Mouse (Mus musculus) layer of hippocampus, adult 11-12 months (tissue): ENCODE data around the gene Gigyf2.
A peak's percentile ranks its signal among the peaks of the same experiment; 100 is the strongest.
"Not testable (repeated sequence)": the region's sequence is repeated elsewhere in the genome, so short reads cannot be mapped to it uniquely, and the experiment has no call there.

Experiments
- DNase-seq: peaks from one replicate; pipeline ENCODE4 v3.0.0; 2022; ENCODE audit warnings: low spot score

Gigyf2 gene

DNA sequence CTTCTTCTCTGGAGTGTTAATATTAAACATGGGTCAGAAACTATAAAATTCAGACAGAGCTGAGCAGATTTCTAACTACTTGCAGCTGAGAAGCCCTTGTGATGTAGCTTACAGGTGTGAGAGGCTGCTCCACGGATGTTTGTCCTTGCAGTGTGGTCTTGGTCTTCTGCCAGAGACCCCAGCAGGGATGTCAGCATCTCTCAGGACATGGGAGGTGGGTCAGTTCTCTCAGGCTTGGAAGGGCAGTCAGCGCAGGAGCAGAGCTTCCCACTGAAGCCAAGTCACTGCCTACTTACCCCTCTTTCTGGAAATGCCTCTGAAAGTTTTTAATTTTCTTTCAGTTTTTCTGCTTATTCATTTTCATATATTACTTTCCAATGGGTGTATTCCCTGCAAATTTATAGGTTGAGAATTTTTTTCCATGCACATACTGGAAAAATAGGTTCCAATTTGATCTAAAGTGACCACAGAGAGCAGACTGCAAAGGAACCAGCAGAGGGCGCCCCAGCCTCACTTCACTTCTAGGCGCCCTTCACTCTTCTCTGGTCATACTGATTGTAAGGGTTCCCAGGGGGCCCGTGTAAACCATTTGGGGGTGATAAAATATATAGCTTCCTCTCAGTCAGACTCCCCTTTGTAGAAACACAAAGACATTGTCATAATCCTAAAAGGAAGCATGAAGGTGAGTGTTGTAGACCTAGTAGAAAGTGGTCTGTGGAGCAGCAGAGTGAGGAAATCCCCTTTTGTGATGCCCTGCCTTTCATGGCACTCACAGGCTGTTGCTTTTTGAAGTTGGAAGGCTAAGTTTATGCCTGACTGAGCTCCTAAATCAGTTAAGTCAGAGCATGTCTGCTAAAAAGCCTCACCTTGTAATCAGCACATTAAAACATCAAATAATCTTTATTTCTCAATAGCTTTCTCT lies 120.6 kb downstream of the Gigyf2 start:
- DNase-seq: peak; percentile 68

DNA sequence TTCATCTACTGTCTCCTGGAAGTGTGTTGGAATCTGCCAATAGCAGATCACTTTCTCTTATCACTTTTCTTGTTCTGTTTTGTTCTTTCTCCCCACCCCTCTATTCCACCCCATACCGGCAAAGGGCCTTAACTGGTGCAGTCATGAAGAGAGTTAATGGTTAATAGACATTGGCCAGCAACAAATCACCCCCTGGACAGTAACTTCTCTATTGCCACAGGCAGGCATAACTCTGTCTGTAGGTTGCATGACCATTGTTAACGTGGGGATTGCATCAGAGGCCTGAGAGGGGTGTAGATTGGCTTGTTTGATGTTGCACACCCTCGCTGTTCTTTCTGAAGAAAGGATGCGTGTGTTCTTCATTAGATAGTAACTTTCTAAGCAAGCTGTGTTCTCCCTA lies 122.6 kb downstream of the Gigyf2 start:
- DNase-seq: no peak

DNA sequence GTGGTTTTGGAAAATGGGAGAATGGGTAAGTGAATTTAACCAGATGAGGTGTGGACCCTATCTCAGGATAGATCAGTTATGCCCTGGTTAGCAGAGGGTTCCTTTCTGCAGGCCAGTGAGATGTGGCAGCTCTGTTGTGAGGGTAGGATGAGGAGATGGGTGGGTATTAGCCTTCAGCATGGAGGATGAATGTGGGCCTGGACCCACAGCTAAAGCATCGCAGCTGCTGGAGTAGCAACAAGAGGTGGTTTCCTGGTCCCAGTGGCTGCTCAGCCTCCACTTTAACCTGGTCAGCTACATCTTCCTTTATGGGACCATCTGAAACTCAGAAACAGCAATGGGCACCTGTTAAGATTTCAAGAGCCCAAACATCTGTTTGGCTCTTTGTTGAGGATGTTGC lies 129.6 kb downstream of the Gigyf2 start:
- DNase-seq: no peak

DNA sequence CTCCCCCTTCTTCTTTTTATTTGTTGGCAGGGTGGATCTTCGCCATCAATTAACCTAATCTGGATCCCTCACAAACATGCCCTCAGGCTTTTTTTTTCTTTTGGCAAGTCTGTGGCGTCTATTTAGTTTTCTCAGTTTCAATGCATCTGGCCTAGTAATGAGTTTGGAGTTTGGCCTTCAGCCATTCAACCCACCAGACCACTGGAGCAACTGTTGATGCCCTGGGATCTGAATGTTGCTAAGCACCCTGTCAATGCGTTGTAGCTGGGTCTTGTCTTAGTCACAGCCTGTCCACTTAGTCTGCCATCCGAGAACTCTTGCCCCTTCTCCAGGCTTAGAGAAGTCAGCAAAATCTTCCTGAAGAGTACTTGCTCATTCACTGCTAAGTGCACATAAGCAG lies 131.2 kb downstream of the Gigyf2 start:
- DNase-seq: no peak

DNA sequence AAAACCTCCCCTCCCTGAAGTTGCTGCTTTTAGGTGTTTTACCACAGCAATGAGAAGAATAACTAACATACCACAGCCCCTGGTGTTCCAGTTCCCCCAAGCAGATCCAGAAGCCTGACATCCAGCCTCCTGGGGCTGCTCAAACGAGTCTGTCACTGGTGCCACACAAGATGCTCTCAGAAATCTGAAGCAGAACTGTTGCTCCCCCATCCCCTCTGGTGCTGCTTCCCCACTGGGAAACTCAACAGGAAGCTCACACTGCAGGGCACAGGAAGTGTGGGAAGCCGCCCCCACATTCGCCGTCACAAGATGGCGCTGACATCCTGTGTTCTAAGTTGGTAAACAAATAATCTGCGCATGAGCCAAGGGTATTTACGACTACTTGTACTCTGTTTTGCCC lies 133.1 kb downstream of the Gigyf2 start:
- not testable (repeated sequence) for DNase-seq

DNA sequence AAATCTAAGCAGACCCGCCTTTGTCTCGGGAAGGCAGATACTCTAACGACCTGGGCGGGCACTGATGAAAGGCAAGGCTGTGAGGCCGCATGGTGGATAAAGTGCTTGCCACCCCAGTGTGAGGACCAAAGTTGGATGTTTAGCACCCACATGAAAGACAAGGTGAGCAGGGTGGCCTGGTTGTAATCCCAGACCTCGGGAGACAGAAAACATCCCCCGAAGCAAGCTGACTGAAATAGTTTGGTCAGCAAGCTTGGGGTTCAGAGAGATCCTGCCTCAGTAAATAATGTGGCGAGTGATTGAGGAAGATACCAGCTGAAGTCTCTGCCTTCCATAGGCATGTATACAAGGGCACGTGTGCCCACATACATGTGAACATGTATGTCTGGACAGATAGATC lies 140.7 kb downstream of the Gigyf2 start:
- no peak for DNase-seq

DNA sequence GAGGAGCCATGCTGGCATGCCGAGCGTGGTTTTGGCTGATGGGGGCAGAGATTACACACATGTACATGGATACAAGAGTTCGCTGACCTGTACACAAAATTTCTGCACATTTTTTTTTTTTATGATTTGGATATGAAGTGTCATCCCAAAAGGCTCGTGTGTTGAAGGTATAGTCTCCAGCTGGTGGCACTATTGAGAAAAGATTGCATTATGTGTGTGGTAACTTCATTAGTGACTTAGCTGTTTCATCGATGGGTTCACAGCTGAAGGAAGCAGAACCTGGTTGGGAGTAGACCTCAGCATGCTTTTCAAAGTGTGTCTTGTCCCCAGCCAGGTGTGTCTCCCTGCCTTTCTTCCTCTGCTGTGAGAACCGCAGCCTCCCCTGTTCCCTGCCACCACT lies 141.5 kb downstream of the Gigyf2 start:
- DNase-seq: no peak

DNA sequence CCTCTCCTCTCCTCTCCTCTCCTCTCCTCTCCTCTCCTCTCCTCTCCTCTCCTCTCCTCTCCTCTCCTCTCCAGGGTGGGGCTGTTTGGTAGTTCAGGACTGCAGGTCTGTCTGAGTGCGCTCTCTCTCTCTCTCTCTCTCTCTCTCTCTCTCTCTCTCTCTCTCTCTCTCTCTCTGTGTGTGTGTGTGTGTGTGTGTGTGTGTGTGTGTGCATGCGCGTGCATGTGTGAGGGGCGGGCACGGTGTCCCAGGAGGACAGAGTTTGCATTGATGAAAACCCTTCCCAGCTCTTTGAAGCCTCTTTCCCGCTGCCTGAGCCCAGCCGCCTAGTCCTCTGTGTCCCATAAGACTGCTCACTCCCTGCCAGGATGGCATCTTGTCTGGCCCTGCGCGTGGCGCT lies 143.2 kb downstream of the Gigyf2 start, which contains the start of gene Snorc:
Gene Snorc (plus strand): TSS at position 301 of the 400 bp plus-strand sequence.
- not testable (repeated sequence) for DNase-seq

DNA sequence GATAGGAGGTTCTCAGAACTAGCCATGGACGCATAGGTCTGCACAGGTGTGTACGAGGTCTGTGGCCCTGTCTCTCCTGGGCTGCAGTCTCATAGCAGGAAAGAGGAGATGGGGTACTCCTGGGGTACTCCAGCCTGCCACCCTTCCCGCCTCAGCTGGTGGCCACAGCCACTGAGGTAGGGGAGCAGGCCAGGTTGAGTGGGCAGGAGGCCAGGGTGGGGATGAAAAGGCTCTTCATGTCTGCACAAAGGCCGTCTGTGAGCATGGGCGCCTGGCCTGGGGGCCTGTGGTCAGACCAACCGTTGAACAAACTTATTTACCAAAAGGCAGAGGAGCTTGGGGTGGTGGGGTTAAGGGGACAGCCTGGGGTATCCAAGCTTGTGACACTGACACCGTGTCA lies 145.1 kb downstream of the Gigyf2 start:
- no peak for DNase-seq

DNA sequence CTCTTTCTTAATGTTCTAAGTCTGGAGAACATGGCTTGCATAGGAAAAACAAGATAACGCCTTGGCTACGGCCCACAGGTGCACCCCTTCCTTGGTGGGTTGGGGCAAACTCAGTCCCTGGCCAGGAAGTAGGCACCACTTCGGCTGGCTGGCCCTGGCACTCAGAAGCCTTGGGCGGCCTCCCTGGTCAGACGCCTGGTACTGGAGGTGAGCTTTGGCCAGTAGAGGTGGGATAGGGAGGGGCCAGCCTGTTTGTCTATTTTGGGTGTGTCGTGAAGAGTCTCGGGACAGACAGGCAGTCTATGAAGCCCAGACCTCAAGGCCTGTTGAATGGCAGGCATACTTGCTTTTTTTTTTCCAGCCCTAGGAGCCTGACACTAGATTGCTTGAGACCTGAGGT lies 145.8 kb downstream of the Gigyf2 start:
- DNase-seq: no peak

DNA sequence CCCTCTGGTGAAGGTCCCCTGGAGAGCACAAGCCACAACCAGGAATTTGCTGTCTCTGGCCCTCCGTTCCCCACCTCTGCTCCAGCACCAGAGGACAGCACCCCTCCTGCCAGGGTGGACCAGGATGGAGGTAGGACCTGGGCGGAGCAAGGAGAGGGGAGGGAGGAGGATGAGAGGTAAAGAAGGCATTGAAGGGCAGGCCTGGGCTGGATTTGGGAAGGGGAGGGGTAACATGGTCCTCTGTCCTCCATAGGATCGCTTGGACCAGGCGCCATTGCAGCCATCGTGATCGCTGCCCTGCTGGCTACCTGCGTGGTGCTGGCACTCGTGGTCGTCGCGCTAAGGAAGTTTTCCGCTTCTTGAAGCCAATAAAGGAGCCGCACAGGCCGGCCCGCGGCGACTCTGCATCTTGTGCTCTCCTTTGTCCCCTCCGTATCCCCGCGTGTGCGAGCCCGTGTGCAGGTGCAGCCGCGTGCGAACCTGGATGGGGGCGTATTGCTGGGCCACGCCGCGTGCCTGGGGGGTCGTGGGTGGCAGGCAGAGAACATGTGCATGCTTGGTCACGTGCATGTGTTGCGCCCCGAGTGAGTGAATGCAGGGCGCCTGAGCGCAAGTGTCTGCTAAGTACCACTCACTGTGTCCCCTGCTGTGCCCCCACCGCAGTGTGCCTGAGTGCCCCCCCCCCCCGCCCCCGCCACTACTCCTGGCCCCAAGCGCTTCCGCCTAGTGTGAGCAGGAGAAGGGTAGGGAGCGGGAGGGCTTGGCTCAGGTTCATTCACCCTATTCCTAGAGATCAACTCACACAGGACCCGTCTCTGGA lies 148.5 kb downstream of the Gigyf2 start:
- peak; percentile 61 for DNase-seq

DNA sequence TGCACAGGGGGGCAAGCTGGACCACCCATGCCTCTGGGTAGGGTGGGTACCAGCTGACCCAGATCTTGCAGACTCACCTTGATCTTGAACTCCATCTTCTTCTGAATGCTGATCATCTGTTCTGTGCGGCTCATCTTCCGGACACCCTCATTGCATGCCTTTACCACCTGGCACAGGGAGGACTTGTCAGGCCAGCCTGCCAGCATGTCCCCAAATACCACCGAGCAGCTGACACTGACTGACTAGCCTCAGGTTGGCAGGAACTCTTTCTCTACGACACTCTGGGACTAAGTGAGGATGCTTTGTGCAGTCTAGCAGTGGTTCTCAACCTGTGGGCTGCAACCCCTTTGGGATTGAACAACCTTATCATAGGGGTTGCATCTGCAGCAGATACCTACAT lies 155.7 kb downstream of the Gigyf2 start:
- DNase-seq: no peak

DNA sequence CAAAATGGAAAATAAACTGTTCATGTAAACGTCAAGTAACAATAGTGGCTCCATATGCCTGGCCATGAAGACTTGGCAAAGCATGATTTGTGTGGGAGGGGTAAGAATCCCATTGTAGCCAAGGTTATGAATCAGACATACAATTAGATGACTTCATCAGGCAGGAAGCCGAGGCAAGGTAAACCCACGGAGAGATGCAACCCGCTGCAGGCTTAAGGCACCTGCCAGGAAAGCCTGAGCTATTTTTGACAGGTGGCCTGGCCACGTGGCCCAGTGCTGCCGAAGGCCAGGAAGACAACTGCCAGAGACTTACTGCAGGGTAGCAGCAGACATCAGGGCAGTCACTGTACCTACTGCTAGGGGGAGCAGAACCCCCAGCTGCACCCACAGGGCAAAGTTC lies 159.6 kb downstream of the Gigyf2 start:
- peak; percentile 69 for DNase-seq

DNA sequence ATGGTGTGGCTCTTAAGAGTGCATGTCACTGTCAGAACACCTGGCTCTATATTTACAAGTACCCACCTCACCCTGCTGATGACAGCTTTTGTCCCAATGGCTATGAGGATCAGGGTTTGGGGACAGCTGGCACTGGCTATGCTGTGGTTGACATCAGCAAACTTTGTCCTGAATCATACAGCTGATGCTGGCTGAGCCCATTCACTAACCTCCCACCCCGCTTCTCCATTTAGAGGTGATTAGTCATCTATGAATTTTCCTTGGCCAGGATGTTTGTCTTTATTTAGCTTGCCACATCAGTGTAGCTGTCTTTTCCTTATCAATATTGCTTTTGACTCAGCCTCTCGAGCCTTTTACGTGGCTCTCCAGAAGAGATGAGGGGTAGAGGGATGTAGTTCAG lies 165.5 kb downstream of the Gigyf2 start:
- no peak for DNase-seq

DNA sequence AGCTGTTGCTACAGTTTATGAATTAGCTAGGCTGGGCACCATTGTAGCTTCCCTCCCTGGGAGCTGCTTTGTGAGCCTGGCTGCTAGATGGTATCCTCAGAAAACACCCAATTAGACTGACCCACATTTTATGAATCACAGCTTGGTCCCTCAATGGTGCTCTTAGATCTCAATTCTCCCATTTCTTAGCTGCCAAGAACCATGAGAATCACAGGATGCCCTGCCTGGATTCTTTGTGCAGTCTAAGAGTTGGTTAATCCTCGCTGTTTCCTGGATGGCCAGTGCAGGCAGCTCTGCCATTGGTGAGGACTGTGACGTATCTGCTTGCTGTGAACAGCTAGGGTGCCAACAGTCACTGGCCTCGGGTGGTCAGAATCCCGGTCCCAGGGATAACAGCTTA lies 166.7 kb downstream of the Gigyf2 start:
- no peak for DNase-seq
